Mouse (Mus musculus): ENCODE results near the gene Acp4.

- no peak for TF ChIP-seq POLR2A (IDR thresholded peaks at IDR 0.05; ENCODE audit: extremely low read depth, insufficient read depth, low read length)
- TF ChIP-seq CTCF (IDR thresholded peaks at IDR 0.05; ENCODE audit: extremely low read depth, insufficient read depth, low read length), result no peak
These were observed 16.3 kb upstream of the Acp4 start for GRCm38 (mm10) chr7:44273446-44273845.

Measured in cortical plate, adult 2 months (tissue).